Mouse (Mus musculus) ES-Bruce4 (cell line): Measurements from ENCODE around the gene Cryl1.

Experiments
- CTCF ChIP-seq: IDR thresholded peaks from one replicate; pipeline ENCODE4 v1.8.1; 2011; ENCODE audit warnings: low read depth, low read length
- POLR2A ChIP-seq: IDR thresholded peaks from one replicate; pipeline ENCODE4 v1.8.1; 2011; ENCODE audit warnings: low read length; ENCODE audit not compliant: insufficient read depth

- TF ChIP-seq POLR2A (no peak), CTCF (no peak)
These were observed 23.1 kb downstream of the Cryl1 start for GRCm38 (mm10) chr14:57375205-57375604.
